ENCODE assay signal across 16 mouse cellular contexts in genomic region chr15:40134152-40134792, GRCm38 (mm10). TPM values are rescaled to one million over a fixed set of nuclear protein-coding genes. Genes with fewer than 3 reads are reported as not detected.
DNase-seq lines count a peak whose midpoint lies in the region; ATAC-seq and TF ChIP-seq lines count a peak whose summit lies in the region.
"Had no signal": no experiment of that assay in that cellular context is flagged by ENCODE, and none has a peak within 500 bp of the region (broad histone marks: within the 10 kb centered on the region; RNA-seq: fewer than 3 reads in every experiment).

9330182O14Rik (plus strand) TSS chr15:40134365.

- TF ChIP-seq EP300 in MEL (IDR thresholded peaks at IDR 0.05; ENCODE audit: low read depth in 1 of 2, low read length in 2 of 2): no peak

- H3K9me3 ChIP-seq in kidney, embryonic 14.5 days (ENCODE audit: control insufficient read depth, low read length): no peaks in the 10 kb centered on the region
- H3K9me3 ChIP-seq in MEL (replicated peaks; ENCODE audit: insufficient read depth, low read length): no peaks in the 10 kb centered on the region
- H3K9me3 ChIP-seq: hindbrain, embryonic 12.5 days; limb, embryonic 10.5 days; lung, embryonic 15.5 days had no signal

- H3K36me3 ChIP-seq in kidney, embryonic 14.5 days (ENCODE audit: control insufficient read depth, insufficient read depth, low read length): no peaks in the 10 kb centered on the region
- no peaks in the 10 kb centered on the region for H3K36me3 ChIP-seq in MEL (ENCODE audit: control insufficient read depth in 1 of 2, insufficient read depth in 2 of 2, low read length in 2 of 2)
- H3K36me3 ChIP-seq: hindbrain, embryonic 12.5 days; limb, embryonic 10.5 days; lung, embryonic 15.5 days had no signal

- no peak within 1 kb of the TSS for H3K4me3 ChIP-seq in kidney, embryonic 14.5 days (ENCODE audit: low read length)
- H3K4me3 ChIP-seq in MEL (ENCODE audit: control insufficient read depth in 1 of 2, insufficient read depth in 1 of 2, low read depth in 2 of 2, low read length in 2 of 2): no peak within 1 kb of the TSS
- H3K4me3 ChIP-seq: hindbrain, embryonic 12.5 days; limb, embryonic 10.5 days; lung, embryonic 15.5 days had no signal

- H3K4me2 ChIP-seq in kidney, embryonic 14.5 days (replicated peaks; ENCODE audit: low read depth, low read length): no peak within 1 kb of the TSS
- H3K4me2 ChIP-seq: hindbrain, embryonic 12.5 days; lung, embryonic 15.5 days had no signal

- peak; percentile 19 for TF ChIP-seq RAD21 in MEL (IDR thresholded peaks at IDR 0.05; ENCODE audit: low read depth, low read length)

- TF ChIP-seq POLR2A in MEL (IDR thresholded peaks at IDR 0.05; ENCODE audit: control insufficient read depth in 1 of 2, insufficient read depth in 1 of 2, low read depth in 1 of 2, low read length in 2 of 2, poor library complexity in 1 of 2): no peak

- peak; percentile 9 to 69 for DNase-seq in adrenal gland, adult (ENCODE audit: inconsistent age in 2 of 2, low spot score in 1 of 2)
- DNase-seq in adrenal gland, adult 8-10 months: no peak
- peak; percentile 10 to 46 for DNase-seq in kidney, postnatal 4 days
- DNase-seq in MEL (ENCODE audit: low read depth, low spot score): peak; percentile 54
- peak; percentile 32 for DNase-seq in large intestine, adult 2 months (ENCODE audit: low read depth, low spot score)
- DNase-seq in cerebellum, adult 9-10 months: no peak
- DNase-seq in yolk sac, embryonic 10.5 days (ENCODE audit: low spot score): no peak
- DNase-seq: layer of hippocampus, adult 9-11 months had no signal

- H3K4me1 ChIP-seq in kidney, embryonic 14.5 days (ENCODE audit: control insufficient read depth, insufficient read depth, low read length): no peaks in the 10 kb centered on the region
- no peaks in the 10 kb centered on the region for H3K4me1 ChIP-seq in MEL (ENCODE audit: control insufficient read depth in 1 of 2, insufficient read depth in 2 of 2, low read length in 2 of 2)
- H3K4me1 ChIP-seq: hindbrain, embryonic 12.5 days; limb, embryonic 10.5 days; lung, embryonic 15.5 days had no signal

- H3K27me3 ChIP-seq in kidney, embryonic 14.5 days (ENCODE audit: control insufficient read depth, insufficient read depth, low read length): no peaks in the 10 kb centered on the region
- 0 out of 4 replicates have a peak, but pooled peaks cover 0 to 2% of the 10 kb centered on the region in 2 experiments for H3K27me3 ChIP-seq in MEL (ENCODE audit: control insufficient read depth in 1 of 2, insufficient read depth in 2 of 2, low read length in 2 of 2)
- H3K27me3 ChIP-seq: hindbrain, embryonic 12.5 days; lung, embryonic 15.5 days had no signal

- H3K9ac ChIP-seq in kidney, embryonic 14.5 days (ENCODE audit: low read depth, low read length): no peak within 1 kb of the TSS
- H3K9ac ChIP-seq in MEL (ENCODE audit: control insufficient read depth, low read depth, low read length, poor library complexity, severe bottlenecking): no peak within 1 kb of the TSS
- H3K9ac ChIP-seq: hindbrain, embryonic 12.5 days; lung, embryonic 15.5 days had no signal

- no peak for ATAC-seq in kidney, embryonic 14.5 days (ENCODE audit: low FRiP score, low TSS enrichment)
- ATAC-seq: forebrain, embryonic 16.5 days had no signal

- no peak within 1 kb of the TSS for H3K27ac ChIP-seq in kidney, embryonic 14.5 days (ENCODE audit: low read depth, low read length)
- H3K27ac ChIP-seq in MEL (ENCODE audit: control insufficient read depth, low read depth, low read length): no peak within 1 kb of the TSS
- H3K27ac ChIP-seq: hindbrain, embryonic 12.5 days; limb, embryonic 10.5 days; lung, embryonic 15.5 days had no signal

- peak in 2 of 3 experiments; percentile 59 to 63; a peak in 4 of 6 replicates for TF ChIP-seq CTCF in MEL (IDR thresholded peaks at IDR 0.05 in 2 of 3, conservative IDR thresholded peaks at IDR 0.05 in 1 of 3; ENCODE audit: control insufficient read depth in 1 of 3, insufficient read depth in 1 of 3, low read depth in 2 of 3, low read length in 3 of 3, poor library complexity in 1 of 3, severe bottlenecking in 1 of 3)

- no peaks in the 10 kb centered on the region for H3K79me2 ChIP-seq in MEL (ENCODE audit: control insufficient read depth, insufficient read depth, low read length, poor library complexity)

- 54% methylated on average over 10 of the region's 10 CpGs for WGBS in kidney, embryonic 14.5 days
- WGBS in large intestine, adult 2 months: 20% methylated on average over 10 of the region's 10 CpGs

TF ChIP-seq in MEL, 35 proteins besides CTCF, POLR2A, EP300 and RAD21:
- TF ChIP-seq ZNF384 (IDR thresholded peaks at IDR 0.05; ENCODE audit: low read depth, low read length): peak; percentile 95
- peak; percentile 44 for TF ChIP-seq SMC3 (IDR thresholded peaks at IDR 0.05; ENCODE audit: low read depth, low read length)
- TF ChIP-seq KAT2A (conservative IDR thresholded peaks at IDR 0.05; ENCODE audit: low read depth, low read length): no peak

RNA-seq across cellular contexts. Expression of gene 9330182O14Rik, which starts in this region (rescaled TPM):
- under 1 TPM in 1 of 4 experiments, not detected in 3; 0.35 TPM for total RNA-seq in adrenal gland, adult 8-10 months (2022)
- polyA plus RNA-seq in kidney, embryonic 14.5 days (2014; fragmentation: Nextera tagmentation; extraction: Ambion mirVana): not detected in 2 replicates
- not detected in 2 replicates for total RNA-seq in MEL (2012; rRNA removed)
- polyA plus RNA-seq in MEL (2012; ENCODE audit: insufficient read depth in 1 of 2, insufficient read length in 2 of 2, low read depth in 1 of 2, low replicate concordance in 2 of 2, missing spikeins in 1 of 2): not detected
- polyA plus RNA-seq in large intestine, adult 2 months (2012; rRNA removed): not detected in 2 replicates
- total RNA-seq: monocyte, adult 5-6 weeks had no signal
- polyA plus RNA-seq: embryonic facial prominence, embryonic 14.5 days; forebrain, embryonic 16.5 days; hindbrain, embryonic 12.5 days; limb, embryonic 10.5 days; lung, embryonic 15.5 days; stomach, embryonic 16.5 days had no signal

Comparison
In these comparisons a context has a peak if more than half of its experiments do, and no peak if none do; other contexts are left out.
1. DNase-seq: peak in adrenal gland, adult (2 of 2) and kidney, postnatal 4 days (2 of 2); none in adrenal gland, adult 8-10 months (single experiment), cerebellum, adult 9-10 months (single experiment) and yolk sac, embryonic 10.5 days (single experiment).
2. Peak in DNase-seq in MEL; RNA of the gene not detected or under 1 TPM.
3. Peak in DNase-seq in large intestine, adult 2 months; RNA of the gene not detected or under 1 TPM.